Mouse (Mus musculus) spleen, adult 2 months (tissue): Measurements from ENCODE around the gene Mapk3.

Source experiments
- CTCF ChIP-seq: fragments of 200-500 bp; IDR thresholded peaks from 2 replicates; pipeline ENCODE4 v1.5.1; 2011; ENCODE audit warnings: mild to moderate bottlenecking, inconsistent platforms; ENCODE audit not compliant: insufficient read depth, insufficient read length, insufficient replicate concordance; ENCODE audit errors: extremely low read depth
- POLR2A ChIP-seq: fragments of 200-500 bp; IDR thresholded peaks from 2 replicates; pipeline ENCODE4 v1.6.1; 2011; ENCODE audit warnings: low read depth, low read length, inconsistent platforms

DNA sequence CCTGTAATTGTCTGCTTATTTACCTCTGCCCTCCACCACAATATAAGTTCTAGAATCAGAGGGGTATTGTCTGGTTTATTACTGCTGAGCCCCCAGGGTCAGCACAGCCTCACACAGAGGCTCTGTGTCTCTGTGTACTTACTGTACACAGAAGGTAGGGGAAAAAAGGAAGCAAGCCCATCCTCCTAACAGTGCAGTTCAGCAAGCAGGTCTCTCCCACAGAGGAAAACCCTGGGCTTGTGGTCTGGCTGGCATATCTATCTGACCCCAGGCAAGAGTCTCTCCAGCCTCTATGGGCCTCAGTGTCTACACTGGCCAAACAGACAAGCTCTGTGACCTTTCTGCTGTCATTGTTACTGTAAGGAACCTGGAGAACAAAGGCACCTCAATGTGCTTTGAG, 44.4 kb downstream of the Mapk3 start:
- TF ChIP-seq CTCF (no peak), POLR2A (no peak)
